Mouse (Mus musculus): Measurements from ENCODE around the gene Pim1.
A peak's percentile ranks its signal among the peaks of the same experiment; 100 is the strongest.

DNA sequence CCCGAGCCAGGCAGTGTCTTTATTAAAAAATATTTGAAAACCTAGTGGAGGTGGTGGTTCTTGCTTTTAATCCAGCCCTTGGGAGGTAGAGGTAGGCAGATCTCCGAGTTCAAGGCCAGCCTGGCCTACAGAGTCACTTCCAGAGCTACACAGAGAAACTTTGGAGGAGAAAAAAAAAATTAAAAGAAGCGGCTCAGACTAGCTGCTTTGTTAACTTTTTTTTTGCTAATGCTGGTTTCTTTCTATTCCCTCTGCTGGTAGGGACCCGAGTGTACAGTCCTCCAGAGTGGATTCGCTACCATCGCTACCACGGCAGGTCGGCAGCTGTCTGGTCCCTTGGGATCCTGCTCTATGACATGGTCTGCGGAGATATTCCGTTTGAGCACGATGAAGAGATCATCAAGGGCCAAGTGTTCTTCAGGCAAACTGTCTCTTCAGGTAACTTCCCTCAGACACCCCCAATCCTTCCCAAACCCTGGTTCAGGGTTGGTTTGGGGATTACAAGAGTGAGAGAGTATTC lies 3.0 kb downstream of the Pim1 start:
- TF ChIP-seq CTCF (IDR thresholded peaks at IDR 0.05; ENCODE audit: low read depth) (peak; percentile 16; the same call in 1 of the 2 replicates), EP300 (IDR thresholded peaks at IDR 0.05; ENCODE audit: low read depth) (no peak)

Measured in liver, postnatal 0 days (tissue).